Mouse (Mus musculus): ENCODE data around the gene Rpl13.

DNA sequence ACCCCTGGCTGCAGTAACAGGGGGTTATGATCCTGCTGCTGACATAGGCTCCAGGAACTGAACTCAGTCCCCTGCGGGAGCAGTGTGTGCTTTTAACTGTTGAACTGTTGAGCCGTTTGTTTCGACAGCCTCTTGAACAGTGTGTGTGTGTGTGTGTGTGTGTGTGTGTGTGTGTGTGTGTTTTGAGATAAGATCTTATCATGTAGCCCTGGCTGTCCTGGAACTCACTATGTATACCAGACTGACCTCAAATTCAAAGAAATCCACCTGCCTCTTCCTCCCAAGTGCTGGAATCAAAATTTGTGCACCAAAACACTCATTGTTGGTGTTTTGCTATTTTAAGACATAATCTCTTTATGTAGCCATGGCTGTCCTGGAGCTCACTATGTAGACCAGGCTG lies 12.5 kb downstream of the Rpl13 start:
- TF ChIP-seq CTCF (IDR thresholded peaks at IDR 0.05; ENCODE audit: extremely low read depth, insufficient read length, insufficient replicate concordance, low read depth, low read length) (no peak), POLR2A (IDR thresholded peaks at IDR 0.05; ENCODE audit: low read depth, low read length) (no peak)

All from small intestine, adult 2 months (tissue).